Mouse (Mus musculus) bone marrow, adult 2 months (tissue): ENCODE data around the gene Agbl1. TPM values are rescaled to one million over a fixed set of nuclear protein-coding genes. Genes with fewer than 3 reads are reported as not detected.

Experiments used
- H3K27ac ChIP-seq: fragments of 200-500 bp; 2 replicates; pipeline ENCODE4 v1.5.1; 2012; ENCODE audit warnings: low read depth, mild to moderate bottlenecking, control low read depth, inconsistent platforms, low read length; ENCODE audit not compliant: control insufficient read depth, poor library complexity, insufficient read depth
- H3K4me1 ChIP-seq: fragments of 200-500 bp; 2 replicates; pipeline ENCODE4 v1.6.1; 2011; ENCODE audit warnings: low read length; ENCODE audit not compliant: control insufficient read depth, insufficient read depth
- H3K4me3 ChIP-seq: fragments of 200-500 bp; replicated peaks from 2 replicates; pipeline ENCODE3; 2011; ENCODE audit warnings: mild to moderate bottlenecking, low read depth, low read length, control low read depth; ENCODE audit not compliant: control insufficient read depth
- CTCF ChIP-seq: fragments of 200-500 bp; IDR thresholded peaks from 2 replicates; pipeline ENCODE4 v1.5.1; 2011; ENCODE audit warnings: low read length, control low read depth; ENCODE audit not compliant: control insufficient read depth, insufficient read depth
- POLR2A ChIP-seq: fragments of 200-500 bp; IDR thresholded peaks from 2 replicates; pipeline ENCODE4 v1.6.1; 2011; ENCODE audit warnings: low read depth, mild to moderate bottlenecking, control low read depth, low read length, borderline replicate concordance; ENCODE audit not compliant: control insufficient read depth
- WGBS: fragments of 180-500 bp; shearing (Covaris S2); methylation state at CpG from one replicate; pipeline ENCODE4 v1.1.7; 2018; 5-methylcytosine and 5-hydroxymethylcytosine counted together
- polyA plus RNA-seq: library from polyadenylated mRNA; stranded (reverse); fragments of >200 nt; gene quantifications from 2 replicates; pipeline ENCODE4 v1.2.4, GENCODE M21; 2011; ENCODE audit warnings: low replicate concordance; ENCODE audit not compliant: missing spikeins, insufficient read depth, insufficient read length

Gene Agbl1
- polyA plus RNA-seq, 1 experiment = not detected

- no peak for TF ChIP-seq CTCF
- TF ChIP-seq POLR2A = no peak
- no peaks in the 10 kb centered on the region; the same call in 1 of the 2 replicates for H3K4me1 ChIP-seq
- peak overlapping the region; percentile 88; the same call in 1 of the 2 replicates for H3K27ac ChIP-seq
- 28% methylated on average over 5 of the region's 5 CpGs for WGBS
- no peak overlapping the region for H3K4me3 ChIP-seq
Observed at GRCm38 (mm10) chr7:76462361-76463001, 232.8 kb downstream of the Agbl1 start.

- WGBS = 60% methylated on average over 2 of the region's 2 CpGs
- TF ChIP-seq CTCF = no peak
- no peak for TF ChIP-seq POLR2A
- no peak overlapping the region for H3K27ac ChIP-seq
- H3K4me3 ChIP-seq = no peak overlapping the region
- no peaks in the 10 kb centered on the region for H3K4me1 ChIP-seq
Observed at GRCm38 (mm10) chr7:76466427-76466826, 236.7 kb downstream of the Agbl1 start.

- Histone ChIP-seq H3K27ac (peak overlapping the region; percentile 34; the same call in 1 of the 2 replicates), H3K4me3 (no peak overlapping the region), H3K4me1 (no peaks in the 10 kb centered on the region; the same call in 1 of the 2 replicates)
- no peak for TF ChIP-seq POLR2A
- no peak for TF ChIP-seq CTCF
- WGBS = 43% methylated on average over 6 of the region's 6 CpGs
Observed at GRCm38 (mm10) chr7:76474233-76474632, 244.5 kb downstream of the Agbl1 start.

GRCm38 (mm10) chr7:76485546-76485945, 255.9 kb downstream of the Agbl1 start:
- WGBS = 80% methylated on average over 2 of the region's 2 CpGs
- H3K4me3 ChIP-seq = no peak overlapping the region
- H3K27ac ChIP-seq = no peak overlapping the region
- no peaks in the 10 kb centered on the region for H3K4me1 ChIP-seq
- no peak for TF ChIP-seq POLR2A
- no peak for TF ChIP-seq CTCF

GRCm38 (mm10) chr7:76487519-76487918, 257.8 kb downstream of the Agbl1 start:
- WGBS = 74% methylated on average over 5 of the region's 5 CpGs
- no peak overlapping the region for H3K27ac ChIP-seq
- no peaks in the 10 kb centered on the region for H3K4me1 ChIP-seq
- H3K4me3 ChIP-seq = no peak overlapping the region
- no peak for TF ChIP-seq CTCF
- TF ChIP-seq POLR2A = no peak

- Histone ChIP-seq H3K27ac (no peak overlapping the region), H3K4me1 (no peaks in the 10 kb centered on the region), H3K4me3 (no peak overlapping the region)
- no peak for TF ChIP-seq POLR2A
- no peak for TF ChIP-seq CTCF
- 37% methylated on average over 3 of the region's 3 CpGs for WGBS
Observed at GRCm38 (mm10) chr7:76524291-76524690, 294.6 kb downstream of the Agbl1 start.

- no peak overlapping the region for H3K27ac ChIP-seq
- H3K4me1 ChIP-seq = no peaks in the 10 kb centered on the region
- WGBS = 64% methylated on average over 2 of the region's 2 CpGs
- TF ChIP-seq CTCF (no peak), POLR2A (no peak)
- no peak overlapping the region for H3K4me3 ChIP-seq
Observed at GRCm38 (mm10) chr7:76546456-76546855, 316.8 kb downstream of the Agbl1 start.

GRCm38 (mm10) chr7:76547313-76547712, 317.6 kb downstream of the Agbl1 start:
- Histone ChIP-seq H3K27ac (no peak overlapping the region), H3K4me1 (no peaks in the 10 kb centered on the region), H3K4me3 (no peak overlapping the region)
- TF ChIP-seq CTCF (no peak), POLR2A (no peak)

- Histone ChIP-seq H3K4me3 (no peak overlapping the region), H3K27ac (no peak overlapping the region), H3K4me1 (no peaks in the 10 kb centered on the region)
- 54% methylated on average over 3 of the region's 3 CpGs for WGBS
- TF ChIP-seq POLR2A (no peak), CTCF (no peak)
Observed at GRCm38 (mm10) chr7:76551860-76552259, 322.2 kb downstream of the Agbl1 start.
